Mouse (Mus musculus) left cerebral cortex, postnatal 4 days (tissue): ENCODE measurements around the gene Map3k1. TPM values are rescaled to one million over a fixed set of nuclear protein-coding genes. Genes with fewer than 3 reads are reported as not detected.
"Not testable (repeated sequence)": the region's sequence is repeated elsewhere in the genome, so short reads cannot be mapped to it uniquely, and the experiment has no call there.

Experiments
- DNase-seq: peaks from one replicate; pipeline ENCODE4 v3.0.0-alpha.2; 2022
- intact Hi-C: fragments of 180-260 bp; cut with DNase I; formaldehyde crosslinking; loops from one replicate; pipeline ENCODE4 v1.15.1; 2025
- total RNA-seq, 2 experiments: library from RNA; stranded (reverse); gene quantifications; 2 replicates each; pipeline ENCODE4 v1.2.3; 2021

Map3k1 gene
- total RNA-seq, 2 experiments from 2014 or later, result 19.1 to 21.3 TPM

DNA sequence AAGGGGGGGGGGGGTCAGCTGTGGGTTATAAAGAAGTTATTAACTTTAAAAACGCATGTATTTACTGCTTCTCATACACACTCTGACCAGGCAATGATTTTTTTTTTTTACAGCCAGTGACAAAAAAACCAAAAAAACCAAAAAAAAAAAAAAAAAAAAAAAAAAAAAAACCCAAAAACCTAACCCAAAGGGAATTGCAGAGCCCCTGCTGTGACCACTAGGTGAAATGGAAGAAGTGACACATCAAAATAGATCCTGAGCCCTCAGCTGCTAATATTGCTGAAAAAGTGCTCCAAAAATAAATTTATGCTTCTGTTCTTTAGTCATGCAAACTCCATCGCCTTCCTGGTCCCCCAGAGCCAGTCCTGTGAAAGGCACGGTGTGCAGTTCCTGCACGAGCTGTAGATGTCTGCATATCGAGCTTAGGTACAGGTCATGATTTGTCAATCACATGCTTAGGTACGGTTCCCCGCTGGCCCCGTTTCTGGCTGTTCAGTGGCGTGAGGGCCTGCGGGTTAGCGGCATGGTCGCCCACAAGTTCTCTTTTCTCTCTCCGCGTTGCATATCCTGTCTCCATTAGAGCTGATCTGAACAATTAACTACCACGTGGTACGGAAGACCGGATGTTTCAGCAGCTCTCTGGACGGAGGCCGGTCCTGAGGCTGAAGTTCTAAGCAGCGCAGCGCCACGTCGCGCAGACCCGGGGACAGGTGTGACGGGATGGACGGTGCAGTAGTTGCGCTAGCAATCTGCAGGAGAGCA is 60.3 kb downstream of the Map3k1 start:
- intact Hi-C loops, result no loop called here
- DNase-seq, result no peak

GRCm38 (mm10) chr13:111746831-111747230 is 62.0 kb downstream of the Map3k1 start:
- no peak for DNase-seq
- intact Hi-C loops, result no loop called here

GRCm38 (mm10) chr13:111745216-111745615 is 63.6 kb downstream of the Map3k1 start:
- intact Hi-C loops, result no loop called here
- peak; percentile 65 for DNase-seq

DNA sequence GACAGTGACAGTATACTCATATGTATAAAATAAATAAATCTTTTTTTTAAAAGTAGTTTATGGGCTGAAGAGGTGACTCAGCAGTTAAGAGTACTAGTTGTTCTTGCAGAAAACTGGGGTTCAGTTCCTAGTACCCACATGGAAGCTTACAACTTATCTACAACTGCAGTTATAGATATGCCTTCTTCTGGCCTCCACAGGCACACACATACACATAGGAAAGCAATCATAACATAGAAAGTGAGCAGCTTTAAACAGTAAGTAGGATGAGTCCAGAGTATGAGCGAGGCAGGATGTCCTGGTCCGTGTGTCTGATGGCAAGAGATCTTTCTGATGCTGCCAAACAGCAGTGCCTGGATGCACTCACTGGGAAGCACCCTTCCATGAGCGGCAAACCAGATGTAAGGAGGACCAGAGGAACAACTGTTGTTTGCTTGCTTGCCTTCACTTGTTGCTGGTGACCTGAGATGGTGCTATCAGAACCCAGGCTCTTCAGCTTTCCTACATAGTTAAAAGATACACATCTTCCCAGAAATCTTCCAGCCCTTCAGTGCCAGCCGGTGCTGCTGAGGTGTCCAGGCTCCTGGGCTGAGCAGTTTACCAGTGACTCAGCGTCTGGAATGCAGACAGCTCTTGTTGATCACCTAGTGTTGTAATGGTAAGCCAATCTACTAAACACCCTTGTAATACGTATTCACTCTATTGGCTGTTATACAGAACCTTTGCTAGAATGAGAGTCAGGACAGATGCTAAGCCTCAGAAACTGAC is 64.4 kb downstream of the Map3k1 start:
- intact Hi-C loops, result loop anchor here (5.0 kb wide), 1 partner anchor 282 kb away; no protein-coding TSS in a partner anchor
- DNase-seq, result no peak

GRCm38 (mm10) chr13:111741991-111742615 is 66.7 kb downstream of the Map3k1 start:
- intact Hi-C loops, result loop anchor here (5.0 kb wide), 1 partner anchor 280 kb away; no protein-coding TSS in a partner anchor
- peak; percentile 50 for DNase-seq

- intact Hi-C loops, result loop anchor here (5.0 kb wide), 1 partner anchor 279 kb away; no protein-coding TSS in a partner anchor
- DNase-seq, result no peak
Observed at GRCm38 (mm10) chr13:111741204-111741990, 67.4 kb downstream of the Map3k1 start.

GRCm38 (mm10) chr13:111726898-111727297 is 81.9 kb downstream of the Map3k1 start:
- no peak for DNase-seq
- intact Hi-C loops, result loop anchor here (10.0 kb wide), 1 partner anchor 242 kb away; no protein-coding TSS in a partner anchor

- DNase-seq, result peak; percentile 98
- intact Hi-C loops, result loop anchor here (10.0 kb wide), 1 partner anchor 241 kb away; no protein-coding TSS in a partner anchor
Observed at GRCm38 (mm10) chr13:111725165-111726077, 83.4 kb downstream of the Map3k1 start.

GRCm38 (mm10) chr13:111724811-111725164 is 84.0 kb downstream of the Map3k1 start:
- intact Hi-C loops, result loop anchor here (10.0 kb wide), 1 partner anchor 240 kb away; no protein-coding TSS in a partner anchor
- DNase-seq, result no peak

GRCm38 (mm10) chr13:111719726-111720125 is 89.1 kb downstream of the Map3k1 start:
- intact Hi-C loops, result loop anchor here (10.0 kb wide), 1 partner anchor 235 kb away; no protein-coding TSS in a partner anchor
- DNase-seq, result no peak

DNA sequence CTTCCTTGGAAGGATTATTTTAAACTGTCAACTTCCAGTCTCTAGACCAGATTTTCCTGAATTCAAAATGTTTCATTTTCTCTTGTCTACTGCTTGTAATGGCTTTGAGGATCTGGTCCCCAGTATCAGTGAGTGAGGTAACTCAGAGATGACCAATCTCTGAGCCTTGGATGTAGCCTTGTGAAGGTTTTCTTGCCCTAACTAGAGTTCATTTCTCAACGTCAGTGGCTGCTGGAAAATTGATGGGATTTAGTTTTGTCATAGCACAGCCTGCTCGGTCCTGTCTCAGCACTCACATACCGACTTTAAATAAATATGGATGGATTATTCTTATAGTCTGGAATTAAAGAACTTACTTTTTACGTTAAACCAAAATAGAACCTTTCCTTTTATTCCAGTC is 98.3 kb downstream of the Map3k1 start:
- intact Hi-C loops, result no loop called here
- DNase-seq, result no peak

GRCm38 (mm10) chr13:111703952-111704351 is 104.8 kb downstream of the Map3k1 start:
- intact Hi-C loops, DNase-seq: not testable (repeated sequence)

DNA sequence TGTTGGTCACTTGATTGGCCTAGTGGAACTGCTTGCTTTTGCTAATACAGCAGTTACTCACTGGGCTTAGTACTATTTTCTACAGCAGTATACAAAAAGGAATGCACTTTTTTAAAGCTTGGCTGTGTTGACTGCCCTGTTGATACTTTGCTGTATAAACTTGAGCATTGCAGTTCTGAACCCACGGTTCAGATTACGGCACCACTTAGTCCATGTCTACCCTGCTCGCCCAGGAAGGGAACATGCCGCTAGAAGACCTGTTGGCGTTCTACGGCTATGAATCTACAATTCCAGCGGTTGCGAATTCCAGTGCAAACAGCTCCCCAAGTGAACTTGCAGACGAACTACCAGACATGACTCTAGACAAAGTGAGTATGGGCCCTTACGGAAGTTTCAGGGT is 105.4 kb downstream of the Map3k1 start:
- DNase-seq, result no peak
- intact Hi-C loops, result no loop called here

Other genes starting within 250 kb of the Map3k1 start
- not detected for gene Gm10198, start 216.2 kb downstream of the Map3k1 start, total RNA-seq
- 10 to 100 TPM; 34.1 to 34.5 TPM for gene Mier3, start 128.0 kb downstream of the Map3k1 start, total RNA-seq